Mouse (Mus musculus): ENCODE measurements around the gene Srsf10.

DNA sequence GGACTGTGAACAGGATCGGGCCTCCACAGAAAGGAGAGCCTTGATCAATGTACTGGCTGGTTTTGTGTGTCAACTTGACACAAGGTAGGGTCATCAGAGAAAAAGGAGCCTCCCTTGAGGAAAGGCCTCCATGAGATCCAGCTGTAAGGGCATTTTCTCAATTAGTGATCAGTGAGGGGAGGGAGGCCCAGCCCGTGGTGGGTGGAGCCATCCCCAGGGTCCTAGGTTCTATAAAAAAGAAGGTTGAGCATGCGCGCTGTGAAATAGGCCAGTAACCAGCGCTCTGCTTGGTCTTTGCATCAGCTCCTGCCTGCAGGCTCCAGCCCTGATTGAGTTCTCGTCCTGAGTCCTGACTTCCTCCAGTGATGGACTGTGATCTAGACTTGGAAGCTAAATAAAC lies 29.0 kb downstream of the Srsf10 start:
- TF ChIP-seq ZC3H11A (IDR thresholded peaks at IDR 0.05; ENCODE audit: borderline replicate concordance, low read depth, low read length) (no peak), ZNF384 (IDR thresholded peaks at IDR 0.05; ENCODE audit: low read depth, low read length) (no peak), HCFC1 (IDR thresholded peaks at IDR 0.05; ENCODE audit: borderline replicate concordance, insufficient read depth, low read length) (no peak), MAFK (IDR thresholded peaks at IDR 0.05; ENCODE audit: insufficient read depth, low read depth, low read length) (no peak)

Measured in ES-E14 (cell line).